Mouse (Mus musculus) heart, postnatal 14 days (tissue): ENCODE data around the gene Jazf1. TPM values are rescaled to one million over a fixed set of nuclear protein-coding genes. Genes with fewer than 3 reads are reported as not detected.

Experiments used
- DNase-seq, 2 experiments: peaks; one replicate each; pipeline ENCODE4 v3.0.0; 2021 to 2022
- intact Hi-C: fragments of 180-260 bp; cut with DNase I; formaldehyde crosslinking; loops from one replicate; pipeline ENCODE4 v1.15.1; 2025
- total RNA-seq, 2 experiments: library from RNA; stranded (reverse); gene quantifications; 2 replicates each; pipeline ENCODE4 v1.2.3; 2021

Jazf1 gene
- total RNA-seq, 2 experiments from 2014 or later, result 5.0 TPM

- intact Hi-C loops, result loop anchor here (2.0 kb wide), 1 partner anchor 20 kb away; no protein-coding TSS in a partner anchor
These were observed 199.2 kb downstream of the Jazf1 start for GRCm38 (mm10) chr6:52869252-52869651.

GRCm38 (mm10) chr6:52868352-52868751 is 200.1 kb downstream of the Jazf1 start:
- intact Hi-C loops, result loop anchor here (2.0 kb wide), 1 partner anchor 20 kb away; no protein-coding TSS in a partner anchor
- no peak for DNase-seq

More at GRCm38 (mm10) chr6:52869252-52869651, 199.2 kb downstream of the Jazf1 start:
- peak in 1 of 2 experiments; percentile 49 for DNase-seq

GRCm38 (mm10) chr6:52861928-52862327 is 206.5 kb downstream of the Jazf1 start:
- peak; percentile 34 to 53 for DNase-seq
- intact Hi-C loops, result no loop called here

GRCm38 (mm10) chr6:52861186-52861820 is 207.1 kb downstream of the Jazf1 start:
- intact Hi-C loops, result no loop called here
- DNase-seq, result no peak

GRCm38 (mm10) chr6:52860713-52861112 is 207.7 kb downstream of the Jazf1 start:
- no peak for DNase-seq
- intact Hi-C loops, result no loop called here

GRCm38 (mm10) chr6:52858911-52859431 is 209.5 kb downstream of the Jazf1 start:
- no peak for DNase-seq
- intact Hi-C loops, result no loop called here

- intact Hi-C loops, result no loop called here
- no peak for DNase-seq
These were observed 215.9 kb downstream of the Jazf1 start for GRCm38 (mm10) chr6:52852404-52853107.

- intact Hi-C loops, result no loop called here
- DNase-seq, result no peak
These were observed 216.5 kb downstream of the Jazf1 start for GRCm38 (mm10) chr6:52851975-52852374.

- DNase-seq, result peak; percentile 68 to 78
- intact Hi-C loops, result no loop called here
These were observed 217.4 kb downstream of the Jazf1 start for GRCm38 (mm10) chr6:52851019-52851418.

- intact Hi-C loops, result loop anchor here (2.0 kb wide), 1 partner anchor 21 kb away; no protein-coding TSS in a partner anchor
- no peak for DNase-seq
These were observed 220.2 kb downstream of the Jazf1 start for GRCm38 (mm10) chr6:52848199-52848598.

- intact Hi-C loops, result no loop called here
- no peak for DNase-seq
These were observed 222.1 kb downstream of the Jazf1 start for GRCm38 (mm10) chr6:52846314-52846713.

GRCm38 (mm10) chr6:52844741-52845140 is 223.7 kb downstream of the Jazf1 start:
- DNase-seq, result no peak
- intact Hi-C loops, result no loop called here

GRCm38 (mm10) chr6:52843027-52843426 is 225.4 kb downstream of the Jazf1 start:
- intact Hi-C loops, result no loop called here
- DNase-seq, result no peak

GRCm38 (mm10) chr6:52842598-52842997 is 225.8 kb downstream of the Jazf1 start:
- intact Hi-C loops, result no loop called here
- DNase-seq, result no peak

GRCm38 (mm10) chr6:52841611-52842010 is 226.8 kb downstream of the Jazf1 start:
- intact Hi-C loops, result loop anchor here (2.0 kb wide), 1 partner anchor 77 kb away; no protein-coding TSS in a partner anchor
- no peak for DNase-seq

GRCm38 (mm10) chr6:52840589-52841044 is 227.8 kb downstream of the Jazf1 start:
- peak; percentile 23 to 26 for DNase-seq
- intact Hi-C loops, result loop anchor here (2.0 kb wide), 1 partner anchor 78 kb away; no protein-coding TSS in a partner anchor

GRCm38 (mm10) chr6:52838691-52839090 is 229.7 kb downstream of the Jazf1 start:
- intact Hi-C loops, result loop anchor here (1.0 to 5.0 kb wide), 5 partner anchors 116 to 581 kb away; no protein-coding TSS in a partner anchor
- peak; percentile 84 to 89 for DNase-seq

- no peak for DNase-seq
- intact Hi-C loops, result loop anchor here (1.0 to 5.0 kb wide), 6 partner anchors 115 to 580 kb away; no protein-coding TSS in a partner anchor
These were observed 230.6 kb downstream of the Jazf1 start for GRCm38 (mm10) chr6:52837792-52838191.

- intact Hi-C loops, result loop anchor here (2.0 to 5.0 kb wide), 5 partner anchors 114 to 564 kb away; no protein-coding TSS in a partner anchor
- no peak for DNase-seq
These were observed 232.1 kb downstream of the Jazf1 start for GRCm38 (mm10) chr6:52836201-52836950.

- intact Hi-C loops, result no loop called here
These were observed 240.6 kb downstream of the Jazf1 start for GRCm38 (mm10) chr6:52827752-52828277.

More at GRCm38 (mm10) chr6:52827752-52828277, 240.6 kb downstream of the Jazf1 start:
- no peak for DNase-seq
